Mouse (Mus musculus) cerebellum, postnatal 4 days (tissue): ENCODE measurements around the gene Camk1d.
"Not testable (repeated sequence)": the region's sequence is repeated elsewhere in the genome, so short reads cannot be mapped to it uniquely, and the experiment has no call there.

Experiments used
- DNase-seq, 2 experiments: peaks; one replicate each; pipeline ENCODE4 v3.0.0; 2022; ENCODE audit warnings: low spot score in 2 of 2, mixed read lengths in 1 of 2

Gene Camk1d

GRCm38 (mm10) chr2:5398505-5398904 is 315.8 kb downstream of the Camk1d start:
- DNase-seq: no peak

- no peak for DNase-seq
Observed at GRCm38 (mm10) chr2:5398043-5398442, 316.3 kb downstream of the Camk1d start.

GRCm38 (mm10) chr2:5397468-5397867 is 316.8 kb downstream of the Camk1d start:
- DNase-seq: no peak

GRCm38 (mm10) chr2:5396415-5396814 is 317.9 kb downstream of the Camk1d start:
- DNase-seq: no peak

- DNase-seq: no peak
Observed at GRCm38 (mm10) chr2:5395873-5396272, 318.4 kb downstream of the Camk1d start.

- no peak for DNase-seq
Observed at GRCm38 (mm10) chr2:5392921-5393320, 321.4 kb downstream of the Camk1d start.

- no peak for DNase-seq
Observed at GRCm38 (mm10) chr2:5392470-5392869, 321.8 kb downstream of the Camk1d start.

GRCm38 (mm10) chr2:5388381-5388780 is 325.9 kb downstream of the Camk1d start:
- no peak for DNase-seq

- DNase-seq: peak in 1 of 2 experiments; percentile 52
Observed at GRCm38 (mm10) chr2:5381712-5382710, 332.3 kb downstream of the Camk1d start.

GRCm38 (mm10) chr2:5380973-5381372 is 333.3 kb downstream of the Camk1d start:
- no peak for DNase-seq

GRCm38 (mm10) chr2:5378922-5379321 is 335.4 kb downstream of the Camk1d start:
- DNase-seq: not testable (repeated sequence)

- DNase-seq: no peak
Observed at GRCm38 (mm10) chr2:5378066-5378672, 336.1 kb downstream of the Camk1d start.

GRCm38 (mm10) chr2:5372886-5373429 is 341.4 kb downstream of the Camk1d start:
- DNase-seq: no peak

GRCm38 (mm10) chr2:5371316-5371715 is 343.0 kb downstream of the Camk1d start:
- DNase-seq: no peak

- DNase-seq: no peak
Observed at GRCm38 (mm10) chr2:5370591-5370990, 343.7 kb downstream of the Camk1d start.

- no peak for DNase-seq
Observed at GRCm38 (mm10) chr2:5363836-5364235, 350.5 kb downstream of the Camk1d start.

GRCm38 (mm10) chr2:5358049-5358448 is 356.3 kb downstream of the Camk1d start:
- DNase-seq: no peak

GRCm38 (mm10) chr2:5357056-5357455 is 357.3 kb downstream of the Camk1d start:
- DNase-seq: no peak

GRCm38 (mm10) chr2:5352821-5353522 is 361.3 kb downstream of the Camk1d start:
- DNase-seq: no peak

GRCm38 (mm10) chr2:5345344-5345743 is 369.0 kb downstream of the Camk1d start:
- no peak for DNase-seq

- DNase-seq: no peak
Observed at GRCm38 (mm10) chr2:5327533-5328250, 386.6 kb downstream of the Camk1d start.
